Mouse (Mus musculus) liver, embryonic 14.5 days (tissue): Measurements from ENCODE around the gene Rnf152. TPM values are rescaled to one million over a fixed set of nuclear protein-coding genes. Genes with fewer than 3 reads are reported as not detected.

Experiments
- ATAC-seq: fragments of 200-750 bp; cut with Nextera tagmentation; 2 replicates; pipeline ENCODE4 v1.8.0; 2017; ENCODE audit warnings: moderate number of reproducible peaks, mild to moderate bottlenecking, moderate library complexity; ENCODE audit not compliant: insufficient read depth
- DNase-seq, 3 experiments: peaks; one replicate each; pipeline ENCODE4 v3.0.0-alpha.2; 2012 to 2013; ENCODE audit warnings: low read depth in 3 of 3, low spot score in 3 of 3
- H3K27ac ChIP-seq: fragments of 300-500 bp; sonication (generic); 2 replicates; pipeline ENCODE4 v1.5.1; 2014; ENCODE audit warnings: moderate library complexity, mild to moderate bottlenecking, control low read depth, inconsistent platforms
- H3K27me3 ChIP-seq: fragments of 300-500 bp; sonication (generic); 2 replicates; pipeline ENCODE4 v1.6.1; 2014; ENCODE audit warnings: mild to moderate bottlenecking, low read length, moderate library complexity; ENCODE audit not compliant: control insufficient read depth, insufficient read depth
- H3K36me3 ChIP-seq: fragments of 300-500 bp; sonication (generic); replicated peaks from 2 replicates; pipeline ENCODE4 v1.6.1; 2014; ENCODE audit warnings: low read depth; ENCODE audit not compliant: control insufficient read depth, insufficient read depth
- H3K4me1 ChIP-seq, 2 experiments: fragments of 200-500 bp in 1 of 2; fragments of 300-500 bp in 1 of 2; sonication (generic) in 1 of 2; replicated peaks; 2 replicates each; pipeline ENCODE4 v1.6.1; 2012 to 2014; ENCODE audit warnings: antibody characterized with exemption in 1 of 2, inconsistent platforms in 1 of 2, low read length in 1 of 2; ENCODE audit not compliant: control insufficient read depth in 2 of 2, insufficient read depth in 2 of 2
- H3K4me2 ChIP-seq: fragments of 300-500 bp; sonication (generic); 2 replicates; pipeline ENCODE4 v1.6.1; 2014; ENCODE audit warnings: low read depth, mild to moderate bottlenecking, control low read depth, moderate library complexity
- H3K4me3 ChIP-seq, 2 experiments: fragments of 200-500 bp in 1 of 2; fragments of 300-500 bp in 1 of 2; sonication (generic) in 1 of 2; 2 replicates each; pipeline ENCODE4 v1.5.1; 2012 to 2014; ENCODE audit warnings: low read depth in 2 of 2, low read length in 2 of 2, mild to moderate bottlenecking in 2 of 2, control low read depth in 1 of 2, inconsistent platforms in 1 of 2, moderate library complexity in 1 of 2; ENCODE audit not compliant: insufficient read depth in 1 of 2
- H3K9ac ChIP-seq: fragments of 300-500 bp; sonication (generic); replicated peaks from 2 replicates; pipeline ENCODE4 v1.6.1; 2014; ENCODE audit warnings: mild to moderate bottlenecking, control low read depth, moderate library complexity
- H3K9me3 ChIP-seq: fragments of 300-500 bp; sonication (generic); 2 replicates; pipeline ENCODE4 v1.6.1; 2016; ENCODE audit warnings: low read length, mixed read lengths; ENCODE audit not compliant: control insufficient read depth
- CTCF ChIP-seq: IDR thresholded peaks from 2 replicates; pipeline ENCODE4 v1.5.1; 2016; ENCODE audit warnings: antibody characterized with exemption, low read depth, control low read depth
- EP300 ChIP-seq: IDR thresholded peaks from 2 replicates; pipeline ENCODE4 v1.6.1; 2016; ENCODE audit warnings: antibody characterized with exemption, low read depth
- WGBS: fragments of 180-500 bp; shearing (Covaris S2); extraction: QIAGEN DNeasy Blood & Tissue Kit; methylation state at CpG from one replicate; pipeline ENCODE4 v1.1.7; 2014; ENCODE audit not compliant: insufficient replicate concordance; 5-methylcytosine and 5-hydroxymethylcytosine counted together
- polyA plus RNA-seq, 2 experiments: library from polyadenylated mRNA; depleted of rRNA in 1 of 2; stranded (reverse) in 1 of 2; unstranded in 1 of 2; fragments of >200 nt; fragmentation: Nextera tagmentation in 1 of 2; extraction: Ambion mirVana in 1 of 2; gene quantifications; 2 replicates each; pipeline versions ENCODE4 v1.2.1 to v1.2.3; 2012 to 2014

Gene Rnf152
- polyA plus RNA-seq, 2 experiments = 0.05 to 0.08 TPM

DNA sequence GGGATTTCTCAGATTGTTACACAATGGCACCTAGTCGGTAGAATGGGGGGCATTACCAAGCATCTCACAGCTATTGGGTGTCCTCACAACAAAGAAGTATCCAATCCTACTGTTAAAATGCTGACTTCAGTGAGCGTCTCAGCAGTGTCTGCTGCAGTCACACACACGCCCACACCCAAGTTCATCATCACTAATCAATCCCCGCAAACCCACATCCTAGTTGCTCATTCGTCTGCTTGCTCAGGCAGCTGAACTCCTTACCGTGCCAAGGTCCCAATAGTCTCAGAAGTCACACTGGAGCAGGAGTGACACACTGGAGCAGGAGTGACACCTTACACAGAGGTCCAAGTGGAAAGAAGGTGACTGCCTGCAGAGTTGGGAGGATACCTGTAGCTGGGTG, 14.2 kb downstream of the Rnf152 start:
- no peak for ATAC-seq
- H3K27me3 ChIP-seq = no peaks in the 10 kb centered on the region
- H3K4me1 ChIP-seq = no peaks in the 10 kb centered on the region
- no peak overlapping the region for H3K9ac ChIP-seq
- H3K9me3 ChIP-seq = no peaks in the 10 kb centered on the region
- TF ChIP-seq CTCF (no peak), EP300 (no peak)
- 55% methylated on average over 6 of the region's 6 CpGs for WGBS
- no peaks in the 10 kb centered on the region for H3K36me3 ChIP-seq
- no peak overlapping the region for H3K27ac ChIP-seq
- no peak overlapping the region for H3K4me2 ChIP-seq
- DNase-seq = no peak
- no peak overlapping the region for H3K4me3 ChIP-seq

GRCm38 (mm10) chr1:105340943-105341342, 15.6 kb downstream of the Rnf152 start:
- ATAC-seq = no peak
- no peak for TF ChIP-seq EP300
- no peak for TF ChIP-seq CTCF
- no peak for DNase-seq

GRCm38 (mm10) chr1:105337397-105337796, 19.1 kb downstream of the Rnf152 start:
- WGBS = 64% methylated on average over 4 of the region's 4 CpGs
- ATAC-seq (no peak), DNase-seq (no peak)
- TF ChIP-seq EP300 (no peak), CTCF (no peak)
- H3K4me1 ChIP-seq = no peaks in the 10 kb centered on the region
- no peaks in the 10 kb centered on the region for H3K36me3 ChIP-seq
- H3K4me3 ChIP-seq = no peak overlapping the region
- no peak overlapping the region for H3K4me2 ChIP-seq
- no peak overlapping the region for H3K9ac ChIP-seq
- no peaks in the 10 kb centered on the region for H3K27me3 ChIP-seq
- H3K9me3 ChIP-seq = no peaks in the 10 kb centered on the region
- H3K27ac ChIP-seq = no peak overlapping the region

More at GRCm38 (mm10) chr1:105340943-105341342, 15.6 kb downstream of the Rnf152 start:
- no peaks in the 10 kb centered on the region for H3K9me3 ChIP-seq
- H3K4me3 ChIP-seq = no peak overlapping the region
- H3K36me3 ChIP-seq = no peaks in the 10 kb centered on the region
- H3K27ac ChIP-seq = no peak overlapping the region
- H3K27me3 ChIP-seq = no peaks in the 10 kb centered on the region
- H3K4me1 ChIP-seq = no peaks in the 10 kb centered on the region
- H3K4me2 ChIP-seq = no peak overlapping the region
- no peak overlapping the region for H3K9ac ChIP-seq

DNA sequence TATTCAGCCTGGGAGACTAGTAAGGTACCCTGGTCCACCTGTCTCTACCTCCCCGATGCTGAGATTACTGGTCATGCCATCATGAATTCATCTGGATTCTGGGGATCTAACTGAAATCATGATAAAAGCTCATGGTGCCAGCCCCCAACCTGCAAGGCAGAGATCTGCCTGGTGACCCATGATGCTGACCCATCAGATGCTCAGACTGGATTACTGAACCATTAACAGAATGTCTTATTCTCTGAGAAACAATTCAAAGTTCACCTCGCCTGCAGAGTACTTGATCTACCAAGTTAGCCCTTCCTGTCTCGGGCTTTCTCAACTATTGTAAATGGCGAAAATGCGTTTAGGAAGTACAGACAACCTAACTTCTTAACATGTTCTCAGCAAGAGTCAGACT, 20.4 kb downstream of the Rnf152 start:
- H3K27ac ChIP-seq = no peak overlapping the region
- ATAC-seq (no peak), DNase-seq (no peak)
- H3K27me3 ChIP-seq = no peaks in the 10 kb centered on the region
- H3K4me3 ChIP-seq = no peak overlapping the region
- no peaks in the 10 kb centered on the region for H3K9me3 ChIP-seq
- WGBS = 73% methylated on average over 5 of the region's 5 CpGs
- no peaks in the 10 kb centered on the region for H3K4me1 ChIP-seq
- H3K4me2 ChIP-seq = no peak overlapping the region
- no peak for TF ChIP-seq CTCF
- TF ChIP-seq EP300 = no peak
- H3K36me3 ChIP-seq = no peaks in the 10 kb centered on the region
- no peak overlapping the region for H3K9ac ChIP-seq

DNA sequence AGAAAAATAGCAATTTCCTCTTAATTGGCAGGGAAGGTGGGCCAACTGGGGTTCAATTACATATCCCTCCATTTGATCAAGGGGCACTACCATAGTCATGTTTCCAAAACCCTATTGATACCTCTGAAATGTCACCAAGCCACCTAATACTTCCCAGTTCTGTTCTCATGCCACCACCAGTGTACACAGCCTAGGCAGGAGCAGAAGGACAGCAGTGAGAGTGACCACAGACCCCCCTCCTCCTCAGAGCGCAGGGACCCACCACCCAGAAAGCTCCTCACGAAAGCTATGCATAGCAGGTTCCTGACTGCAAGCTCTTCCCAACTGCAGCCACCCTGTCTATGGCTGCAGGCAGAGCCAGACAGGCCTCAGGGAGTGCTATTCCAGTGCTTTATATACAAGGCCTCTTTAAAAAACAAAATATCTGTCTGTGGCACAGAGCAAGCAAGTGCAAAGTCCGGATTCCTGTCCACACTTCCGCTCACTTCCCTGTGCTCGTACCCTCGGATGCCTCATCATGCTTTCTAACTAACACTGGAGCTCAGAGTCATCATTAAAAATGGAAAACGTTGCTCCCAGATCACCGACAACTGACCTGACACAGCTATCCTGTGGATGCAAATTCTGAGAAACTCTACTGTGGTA, 24.3 kb downstream of the Rnf152 start:
- Histone ChIP-seq H3K4me3 (no peak overlapping the region), H3K4me1 (no peaks in the 10 kb centered on the region), H3K27me3 (no peaks in the 10 kb centered on the region), H3K36me3 (no peaks in the 10 kb centered on the region), H3K9ac (no peak overlapping the region), H3K4me2 (no peak overlapping the region), H3K27ac (no peak overlapping the region), H3K9me3 (no peaks in the 10 kb centered on the region)
- no peak for DNase-seq
- WGBS = 66% methylated on average over 8 of the region's 8 CpGs
- no peak for TF ChIP-seq EP300
- no peak for TF ChIP-seq CTCF
- no peak for ATAC-seq
